Mouse (Mus musculus) testis, postnatal 10 days (tissue): Measurements from ENCODE around the gene Slc17a6.

ENCODE experiments used
- DNase-seq: peaks from one replicate; pipeline ENCODE4 v3.0.0; 2021; ENCODE audit warnings: low spot score

The Slc17a6 gene

GRCm38 (mm10) chr7:51621694-51622145 is at the start of gene Slc17a6:
Gene Slc17a6, plus strand, starts transcription at chr7:51622006.
- DNase-seq: peak; percentile 78

- no peak for DNase-seq
Observed at GRCm38 (mm10) chr7:51600021-51600420, 21.8 kb upstream of the Slc17a6 start.

- DNase-seq: no peak
Observed at GRCm38 (mm10) chr7:51603741-51604140, 18.1 kb upstream of the Slc17a6 start.

- DNase-seq: no peak
Observed at GRCm38 (mm10) chr7:51614404-51614803, 7.4 kb upstream of the Slc17a6 start.

GRCm38 (mm10) chr7:51617941-51618340 is 3.9 kb upstream of the Slc17a6 start:
- DNase-seq: no peak

- DNase-seq: no peak
Observed at GRCm38 (mm10) chr7:51618412-51618811, 3.4 kb upstream of the Slc17a6 start.

GRCm38 (mm10) chr7:51619977-51620376 is 1.8 kb upstream of the Slc17a6 start:
- DNase-seq: no peak

- no peak for DNase-seq
Observed at GRCm38 (mm10) chr7:51622196-51622595, 390 bp downstream of the Slc17a6 start.

GRCm38 (mm10) chr7:51622666-51623065 is 860 bp downstream of the Slc17a6 start:
- no peak for DNase-seq

- DNase-seq: no peak
Observed at GRCm38 (mm10) chr7:51624336-51624897, 2.6 kb downstream of the Slc17a6 start.

- no peak for DNase-seq
Observed at GRCm38 (mm10) chr7:51625161-51625560, 3.4 kb downstream of the Slc17a6 start.

GRCm38 (mm10) chr7:51625591-51626255 is 3.9 kb downstream of the Slc17a6 start:
- no peak for DNase-seq

GRCm38 (mm10) chr7:51626451-51627000 is 4.7 kb downstream of the Slc17a6 start:
- no peak for DNase-seq

- no peak for DNase-seq
Observed at GRCm38 (mm10) chr7:51627001-51627631, 5.3 kb downstream of the Slc17a6 start.

GRCm38 (mm10) chr7:51627666-51628065 is 5.9 kb downstream of the Slc17a6 start:
- no peak for DNase-seq

- DNase-seq: no peak
Observed at GRCm38 (mm10) chr7:51628349-51628748, 6.5 kb downstream of the Slc17a6 start.

GRCm38 (mm10) chr7:51629206-51629605 is 7.4 kb downstream of the Slc17a6 start:
- DNase-seq: no peak

- DNase-seq: no peak
Observed at GRCm38 (mm10) chr7:51631171-51631570, 9.4 kb downstream of the Slc17a6 start.

- DNase-seq: no peak
Observed at GRCm38 (mm10) chr7:51632543-51633229, 10.9 kb downstream of the Slc17a6 start.

GRCm38 (mm10) chr7:51633230-51633844 is 11.5 kb downstream of the Slc17a6 start:
- DNase-seq: no peak

- DNase-seq: no peak
Observed at GRCm38 (mm10) chr7:51657152-51657551, 35.3 kb downstream of the Slc17a6 start.

- DNase-seq: no peak
Observed at GRCm38 (mm10) chr7:51662441-51662840, 40.6 kb downstream of the Slc17a6 start.
